Mouse (Mus musculus) neural tube, embryonic 11.5 days (tissue): ENCODE measurements around the gene Stat5a. TPM values are rescaled to one million over a fixed set of nuclear protein-coding genes. Genes with fewer than 3 reads are reported as not detected.

Experiments used
- ATAC-seq: fragments of 200-750 bp; cut with Nextera tagmentation; 2 replicates; pipeline ENCODE4 v1.8.0; 2017; ENCODE audit warnings: moderate number of reproducible peaks, mild to moderate bottlenecking, moderate TSS enrichment, moderate library complexity; ENCODE audit not compliant: insufficient read depth, low FRiP score, low TSS enrichment
- DNase-seq: peaks from one replicate; pipeline ENCODE4 v3.0.0-alpha.2; 2015; ENCODE audit warnings: low spot score
- H3K27ac ChIP-seq: fragments of 300-500 bp; sonication (generic); 2 replicates; pipeline ENCODE4 v1.5.1; 2014; ENCODE audit warnings: low read depth, mild to moderate bottlenecking, low read length
- H3K27me3 ChIP-seq: fragments of 300-500 bp; sonication (generic); 2 replicates; pipeline ENCODE4 v1.6.1; 2014; ENCODE audit warnings: mild to moderate bottlenecking, low read length, mixed read lengths; ENCODE audit not compliant: control insufficient read depth, insufficient read depth
- H3K36me3 ChIP-seq: fragments of 300-500 bp; sonication (generic); 2 replicates; pipeline ENCODE4 v1.6.1; 2014; ENCODE audit warnings: mild to moderate bottlenecking, low read length, moderate library complexity, mixed read lengths; ENCODE audit not compliant: control insufficient read depth, insufficient read depth
- H3K4me1 ChIP-seq: fragments of 300-500 bp; sonication (generic); 2 replicates; pipeline ENCODE4 v1.6.1; 2014; ENCODE audit warnings: low read length, mixed read lengths; ENCODE audit not compliant: control insufficient read depth, insufficient read depth
- H3K4me2 ChIP-seq: fragments of 300-500 bp; sonication (generic); 2 replicates; pipeline ENCODE4 v1.6.1; 2014; ENCODE audit warnings: low read depth, mild to moderate bottlenecking, moderate library complexity
- H3K4me3 ChIP-seq: fragments of 300-500 bp; sonication (generic); 2 replicates; pipeline ENCODE4 v1.5.1; 2014; ENCODE audit warnings: low read depth, low read length
- H3K9ac ChIP-seq: fragments of 300-500 bp; sonication (generic); 2 replicates; pipeline ENCODE4 v1.6.1; 2014; ENCODE audit warnings: mild to moderate bottlenecking, low read length
- H3K9me3 ChIP-seq: fragments of 300-500 bp; sonication (generic); 2 replicates; pipeline ENCODE4 v1.6.1; 2016; ENCODE audit warnings: low read length; ENCODE audit not compliant: control insufficient read depth
- WGBS: fragments of 180-500 bp; shearing (Covaris S2); extraction: QIAGEN DNeasy Blood & Tissue Kit; methylation state at CpG from one replicate; pipeline ENCODE4 v1.1.7; 2014; 5-methylcytosine and 5-hydroxymethylcytosine counted together
- polyA plus RNA-seq: library from polyadenylated mRNA; unstranded; fragments of >200 nt; fragmentation: Nextera tagmentation; extraction: Ambion mirVana; gene quantifications from 2 replicates; pipeline ENCODE4 v1.2.1, GENCODE M21; 2014

The Stat5a gene
- polyA plus RNA-seq, 1 experiment from 2014 or later, result 1.3 TPM

GRCm38 (mm10) chr11:100819626-100820025, 39.5 kb upstream of the Stat5a start:
- 83% methylated on average over 16 of the region's 16 CpGs for WGBS
- Histone ChIP-seq H3K27ac (no peak overlapping the region), H3K4me2 (no peak overlapping the region), H3K4me3 (no peak overlapping the region), H3K27me3 (no peaks in the 10 kb centered on the region), H3K9me3 (no peaks in the 10 kb centered on the region), H3K36me3 (no peaks in the 10 kb centered on the region), H3K9ac (no peak overlapping the region), H3K4me1 (no peaks in the 10 kb centered on the region; the same call in 1 of the 2 replicates)
- no peak for ATAC-seq
- no peak for DNase-seq

GRCm38 (mm10) chr11:100820047-100820446, 39.1 kb upstream of the Stat5a start:
- no peak overlapping the region for H3K4me3 ChIP-seq
- H3K4me2 ChIP-seq, result no peak overlapping the region
- DNase-seq (no peak), ATAC-seq (no peak)
- no peak overlapping the region for H3K9ac ChIP-seq
- WGBS, result 91% methylated on average over 8 of the region's 8 CpGs
- no peak overlapping the region for H3K27ac ChIP-seq
- no peaks in the 10 kb centered on the region for H3K27me3 ChIP-seq
- no peaks in the 10 kb centered on the region for H3K9me3 ChIP-seq
- H3K4me1 ChIP-seq, result no peaks in the 10 kb centered on the region; the same call in 1 of the 2 replicates
- no peaks in the 10 kb centered on the region for H3K36me3 ChIP-seq

- no peak overlapping the region for H3K4me2 ChIP-seq
- no peak for DNase-seq
- no peak overlapping the region for H3K27ac ChIP-seq
- 93% methylated on average over 13 of the region's 13 CpGs for WGBS
- H3K4me1 ChIP-seq, result no peaks in the 10 kb centered on the region; the same call in 1 of the 2 replicates
- H3K9ac ChIP-seq, result no peak overlapping the region
- no peaks in the 10 kb centered on the region for H3K27me3 ChIP-seq
- H3K36me3 ChIP-seq, result no peaks in the 10 kb centered on the region
- H3K9me3 ChIP-seq, result no peaks in the 10 kb centered on the region
- no peak overlapping the region for H3K4me3 ChIP-seq
- ATAC-seq, result no peak
Measured at GRCm38 (mm10) chr11:100821605-100822220, 37.4 kb upstream of the Stat5a start.

GRCm38 (mm10) chr11:100822365-100822764, 36.8 kb upstream of the Stat5a start:
- Histone ChIP-seq H3K4me3 (no peak overlapping the region), H3K9ac (no peak overlapping the region), H3K4me2 (no peak overlapping the region), H3K4me1 (no peaks in the 10 kb centered on the region), H3K36me3 (no peaks in the 10 kb centered on the region), H3K27me3 (no peaks in the 10 kb centered on the region), H3K27ac (no peak overlapping the region), H3K9me3 (no peaks in the 10 kb centered on the region)
- WGBS, result 81% methylated on average over 12 of the region's 12 CpGs
- no peak for ATAC-seq
- DNase-seq, result no peak

GRCm38 (mm10) chr11:100823543-100824313, 35.4 kb upstream of the Stat5a start:
- 77% methylated on average over 8 of the region's 8 CpGs for WGBS

GRCm38 (mm10) chr11:100824496-100824895, 34.7 kb upstream of the Stat5a start:
- 87% methylated on average over 7 of the region's 7 CpGs for WGBS
- DNase-seq (no peak), ATAC-seq (no peak)
- Histone ChIP-seq H3K9ac (no peak overlapping the region), H3K27ac (no peak overlapping the region), H3K9me3 (no peaks in the 10 kb centered on the region), H3K4me1 (no peaks in the 10 kb centered on the region), H3K4me2 (no peak overlapping the region), H3K36me3 (no peaks in the 10 kb centered on the region), H3K27me3 (no peaks in the 10 kb centered on the region), H3K4me3 (no peak overlapping the region)

More at GRCm38 (mm10) chr11:100823543-100824313, 35.4 kb upstream of the Stat5a start:
- no peaks in the 10 kb centered on the region for H3K36me3 ChIP-seq
- H3K4me2 ChIP-seq, result no peak overlapping the region
- H3K27ac ChIP-seq, result no peak overlapping the region
- no peak overlapping the region for H3K4me3 ChIP-seq
- H3K27me3 ChIP-seq, result no peaks in the 10 kb centered on the region
- H3K9me3 ChIP-seq, result no peaks in the 10 kb centered on the region
- ATAC-seq (no peak), DNase-seq (no peak)
- H3K4me1 ChIP-seq, result no peaks in the 10 kb centered on the region
- no peak overlapping the region for H3K9ac ChIP-seq

GRCm38 (mm10) chr11:100825451-100825850, 33.7 kb upstream of the Stat5a start:
- no peak overlapping the region for H3K4me2 ChIP-seq
- H3K27me3 ChIP-seq, result no peaks in the 10 kb centered on the region
- no peaks in the 10 kb centered on the region for H3K9me3 ChIP-seq
- H3K4me3 ChIP-seq, result no peak overlapping the region
- DNase-seq (no peak), ATAC-seq (no peak)
- no peaks in the 10 kb centered on the region for H3K4me1 ChIP-seq
- WGBS, result 87% methylated on average over 9 of the region's 9 CpGs
- H3K27ac ChIP-seq, result no peak overlapping the region
- H3K9ac ChIP-seq, result no peak overlapping the region
- no peaks in the 10 kb centered on the region for H3K36me3 ChIP-seq

GRCm38 (mm10) chr11:100826161-100826866, 32.8 kb upstream of the Stat5a start:
- ATAC-seq (no peak), DNase-seq (no peak)
- H3K4me2 ChIP-seq, result no peak overlapping the region
- H3K4me1 ChIP-seq, result no peaks in the 10 kb centered on the region
- no peak overlapping the region for H3K27ac ChIP-seq
- H3K9me3 ChIP-seq, result no peaks in the 10 kb centered on the region
- H3K36me3 ChIP-seq, result no peaks in the 10 kb centered on the region
- H3K9ac ChIP-seq, result no peak overlapping the region
- 83% methylated on average over 13 of the region's 13 CpGs for WGBS
- no peak overlapping the region for H3K4me3 ChIP-seq
- H3K27me3 ChIP-seq, result no peaks in the 10 kb centered on the region
